Mouse (Mus musculus) kidney, adult 2 months (tissue): ENCODE data around the gene Fkbp1b. TPM values are rescaled to one million over a fixed set of nuclear protein-coding genes. Genes with fewer than 3 reads are reported as not detected.

Source experiments
- DNase-seq: peaks from one replicate; pipeline ENCODE4 v3.0.0; 2021
- H3K27ac ChIP-seq: fragments of 200-500 bp; 2 replicates; pipeline ENCODE4 v1.5.1; 2012; ENCODE audit warnings: low read depth, low read length, control low read depth, inconsistent platforms; ENCODE audit not compliant: insufficient read depth
- H3K27me3 ChIP-seq: fragments of 200-500 bp; replicated peaks from 2 replicates; pipeline ENCODE4 v1.6.1; 2012; ENCODE audit warnings: mild to moderate bottlenecking, moderate library complexity, low read length, inconsistent platforms; ENCODE audit not compliant: control insufficient read depth, insufficient read depth
- H3K36me3 ChIP-seq: fragments of 200-500 bp; 2 replicates; pipeline ENCODE4 v1.6.1; 2012; ENCODE audit warnings: mild to moderate bottlenecking, moderate library complexity, low read length, inconsistent platforms; ENCODE audit not compliant: control insufficient read depth, insufficient read depth
- H3K4me1 ChIP-seq: fragments of 200-500 bp; 2 replicates; pipeline ENCODE4 v1.6.1; 2011; ENCODE audit warnings: low read length; ENCODE audit not compliant: control insufficient read depth, insufficient read depth
- H3K4me3 ChIP-seq: fragments of 200-500 bp; 2 replicates; pipeline ENCODE4 v1.5.1; 2011; ENCODE audit warnings: mild to moderate bottlenecking, low read depth, low read length, control low read depth; ENCODE audit not compliant: insufficient read depth
- CTCF ChIP-seq: fragments of 200-500 bp; conservative IDR thresholded peaks from 2 replicates; pipeline ENCODE4 v1.5.1; 2011; ENCODE audit warnings: low read depth, mild to moderate bottlenecking, control low read depth, low read length, moderate library complexity, mixed read lengths; ENCODE audit not compliant: insufficient read depth, insufficient read length
- POLR2A ChIP-seq: fragments of 200-500 bp; IDR thresholded peaks from one replicate; pipeline ENCODE4 v1.6.1; 2011; ENCODE audit warnings: low read depth, low read length, control low read depth
- WGBS: fragments of 180-500 bp; shearing (Covaris S2); methylation state at CpG from one replicate; pipeline ENCODE4 v1.1.7; 2018; 5-methylcytosine and 5-hydroxymethylcytosine counted together
- polyA plus RNA-seq: library from polyadenylated mRNA; depleted of rRNA; stranded (reverse); fragments of >200 nt; gene quantifications from 2 replicates; pipeline ENCODE4 v1.2.3, GENCODE M21; 2012; rRNA removed

Fkbp1b gene
- polyA plus RNA-seq, 1 experiment = 4.8 TPM

DNA sequence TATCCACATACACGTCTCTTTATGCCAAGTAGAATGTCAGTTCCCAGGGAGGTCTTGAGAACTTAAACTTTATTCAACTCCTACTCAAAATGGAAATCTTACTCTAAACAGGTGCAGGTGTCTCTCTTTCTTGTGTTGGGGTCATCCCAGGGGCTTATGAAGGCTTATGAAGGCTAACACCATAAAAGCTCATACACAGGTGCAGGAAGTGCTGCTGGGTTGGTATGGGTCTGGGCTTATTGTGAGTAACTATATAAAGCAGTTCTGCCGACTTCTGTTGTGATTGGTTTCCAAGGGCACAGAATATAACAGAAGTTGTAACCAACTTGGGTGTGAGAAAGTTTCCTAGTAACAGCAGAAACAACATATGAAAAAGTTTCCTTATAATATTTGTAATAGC, 56.9 kb downstream of the Fkbp1b start:
- Histone ChIP-seq H3K36me3 (no peaks in the 10 kb centered on the region), H3K4me1 (no peaks in the 10 kb centered on the region), H3K27me3 (no peaks in the 10 kb centered on the region), H3K27ac (no peak overlapping the region), H3K4me3 (no peak overlapping the region)
- WGBS = 73% methylated on average over 2 of the region's 2 CpGs
- no peak for DNase-seq
- TF ChIP-seq POLR2A = no peak
- TF ChIP-seq CTCF = no peak

DNA sequence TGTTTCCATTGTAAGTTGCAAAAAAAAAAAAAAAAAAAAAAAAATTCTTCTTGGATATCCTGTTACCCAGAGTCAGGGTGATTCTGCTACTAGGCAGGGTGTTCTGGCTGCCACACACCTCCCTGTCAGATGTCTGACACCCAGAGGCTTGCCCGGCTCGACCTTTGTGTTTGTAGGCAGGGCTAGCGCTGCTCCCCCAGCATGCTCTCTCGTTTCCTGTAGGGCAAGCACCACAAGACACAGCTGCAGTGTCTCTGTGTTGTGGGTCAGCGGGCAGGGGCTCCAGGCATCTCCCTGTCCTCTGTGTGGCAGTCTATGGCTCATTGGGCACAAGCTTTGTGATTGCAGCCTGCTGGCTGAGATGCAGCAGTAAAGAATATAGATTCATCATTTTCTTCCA, 57.8 kb downstream of the Fkbp1b start:
- H3K27ac ChIP-seq = no peak overlapping the region
- no peaks in the 10 kb centered on the region for H3K4me1 ChIP-seq
- TF ChIP-seq POLR2A = no peak
- TF ChIP-seq CTCF = no peak
- peak; percentile 71 for DNase-seq
- WGBS = 28% methylated on average over 5 of the region's 5 CpGs
- H3K4me3 ChIP-seq = no peak overlapping the region
- no peaks in the 10 kb centered on the region for H3K36me3 ChIP-seq
- H3K27me3 ChIP-seq = no peaks in the 10 kb centered on the region

Other genes with a start within 250 kb of the Fkbp1b start
- gene Itsn2, start 249.0 kb downstream of the Fkbp1b start, polyA plus RNA-seq = 29.5 and 35.4 TPM in 2 replicates
- gene Gm3625, start 248.7 kb downstream of the Fkbp1b start, polyA plus RNA-seq = not detected in 2 replicates
- 0.22 and 0.27 TPM in 2 replicates for gene Fam228a, start 103.2 kb downstream of the Fkbp1b start, polyA plus RNA-seq
- gene Pfn4, start 72.6 kb downstream of the Fkbp1b start, polyA plus RNA-seq = 0.81 and 0.91 TPM in 2 replicates
- 0.38 and 0.56 TPM in 2 replicates for gene Fam228b, start 72.3 kb downstream of the Fkbp1b start, polyA plus RNA-seq
- 79.8 and 83.7 TPM in 2 replicates for gene Sf3b6, start 24.0 kb downstream of the Fkbp1b start, polyA plus RNA-seq
- 6.4 and 7.7 TPM in 2 replicates for gene Wdcp, start 1.7 kb upstream of the Fkbp1b start, polyA plus RNA-seq
- 1.7 and 2.3 TPM in 2 replicates for gene Mfsd2b, start 32.8 kb upstream of the Fkbp1b start, polyA plus RNA-seq
- gene Ubxn2a, start 66.1 kb upstream of the Fkbp1b start, polyA plus RNA-seq = 9.8 and 10.9 TPM in 2 replicates
- 5.6 and 6.2 TPM in 2 replicates for gene Atad2b, start 75.8 kb upstream of the Fkbp1b start, polyA plus RNA-seq